Mouse (Mus musculus) hindbrain, embryonic 12.5 days (tissue): ENCODE measurements around the gene Raph1. TPM values are rescaled to one million over a fixed set of nuclear protein-coding genes. Genes with fewer than 3 reads are reported as not detected.

Source experiments
- ATAC-seq: fragments of 200-750 bp; cut with Nextera tagmentation; 2 replicates; pipeline ENCODE4 v1.8.0; 2017; ENCODE audit warnings: moderate TSS enrichment; ENCODE audit not compliant: low FRiP score
- H3K27ac ChIP-seq: fragments of 300-500 bp; sonication (generic); 2 replicates; pipeline ENCODE4 v1.5.1; 2016; ENCODE audit warnings: mild to moderate bottlenecking
- H3K27me3 ChIP-seq: fragments of 300-500 bp; sonication (generic); 2 replicates; pipeline ENCODE4 v1.6.1; 2016; ENCODE audit warnings: mild to moderate bottlenecking
- H3K36me3 ChIP-seq: fragments of 300-500 bp; sonication (generic); 2 replicates; pipeline ENCODE4 v1.6.1; 2016; ENCODE audit warnings: mild to moderate bottlenecking
- H3K4me1 ChIP-seq: fragments of 300-500 bp; sonication (generic); 2 replicates; pipeline ENCODE4 v1.6.1; 2016
- H3K4me2 ChIP-seq: fragments of 300-500 bp; sonication (generic); replicated peaks from 2 replicates; pipeline ENCODE4 v1.6.1; 2016; ENCODE audit warnings: mild to moderate bottlenecking
- H3K4me3 ChIP-seq: fragments of 300-500 bp; sonication (generic); 2 replicates; pipeline ENCODE4 v1.5.1; 2016; ENCODE audit warnings: mild to moderate bottlenecking
- H3K9ac ChIP-seq: fragments of 300-500 bp; sonication (generic); 2 replicates; pipeline ENCODE4 v1.6.1; 2016; ENCODE audit warnings: mild to moderate bottlenecking, moderate library complexity
- H3K9me3 ChIP-seq: fragments of 300-500 bp; sonication (generic); replicated peaks from 2 replicates; pipeline ENCODE4 v1.6.1; 2016; ENCODE audit warnings: mild to moderate bottlenecking
- WGBS: fragments of 180-500 bp; shearing (Covaris S2); methylation state at CpG from one replicate; pipeline ENCODE4 v1.1.7; 2016; 5-methylcytosine and 5-hydroxymethylcytosine counted together
- polyA plus RNA-seq: library from polyadenylated mRNA; unstranded; fragments of >200 nt; fragmentation: Nextera tagmentation; extraction: Ambion mirVana; gene quantifications from 2 replicates; pipeline ENCODE4 v1.2.1, GENCODE M21; 2016

The Raph1 gene
- 27.8 and 29.1 TPM in 2 replicates for polyA plus RNA-seq

GRCm38 (mm10) chr1:60566631-60567311 is at the start of gene Raph1:
Raph1 (minus strand) TSS chr1:60567104.
- peaks cover 4% of the 10 kb centered on the region; the same call in 1 of the 2 replicates for H3K36me3 ChIP-seq
- peak within 1 kb of the TSS; percentile 96 for H3K4me3 ChIP-seq
- 0% methylated on average over 63 of the region's 92 CpGs for WGBS
- peaks cover 10% of the 10 kb centered on the region for H3K4me1 ChIP-seq
- H3K9me3 ChIP-seq = no peaks in the 10 kb centered on the region
- peak within 1 kb of the TSS; percentile 94 for H3K9ac ChIP-seq
- no peaks in the 10 kb centered on the region for H3K27me3 ChIP-seq
- H3K27ac ChIP-seq = peak within 1 kb of the TSS; percentile 98
- peak; percentile 98 for ATAC-seq
- peak within 1 kb of the TSS; percentile 76 for H3K4me2 ChIP-seq

GRCm38 (mm10) chr1:60615703-60616102 is 48.8 kb upstream of the Raph1 start:
- no peaks in the 10 kb centered on the region for H3K27me3 ChIP-seq
- H3K9ac ChIP-seq = no peak overlapping the region
- WGBS = 65% methylated on average over 1 of the region's 1 CpGs
- H3K4me2 ChIP-seq = no peak overlapping the region
- no peaks in the 10 kb centered on the region for H3K9me3 ChIP-seq
- no peaks in the 10 kb centered on the region for H3K4me1 ChIP-seq
- no peak for ATAC-seq
- H3K4me3 ChIP-seq = no peak overlapping the region
- H3K36me3 ChIP-seq = no peaks in the 10 kb centered on the region
- no peak overlapping the region for H3K27ac ChIP-seq

GRCm38 (mm10) chr1:60614902-60615301 is 48.0 kb upstream of the Raph1 start:
- Histone ChIP-seq H3K4me1 (no peaks in the 10 kb centered on the region), H3K9me3 (no peaks in the 10 kb centered on the region), H3K27ac (no peak overlapping the region), H3K9ac (no peak overlapping the region), H3K4me2 (no peak overlapping the region), H3K27me3 (no peaks in the 10 kb centered on the region), H3K36me3 (no peaks in the 10 kb centered on the region), H3K4me3 (no peak overlapping the region)
- 89% methylated on average over 1 of the region's 1 CpGs for WGBS
- no peak for ATAC-seq

- Histone ChIP-seq H3K4me1 (no peaks in the 10 kb centered on the region), H3K27me3 (no peaks in the 10 kb centered on the region), H3K9me3 (no peaks in the 10 kb centered on the region), H3K27ac (no peak overlapping the region), H3K4me3 (no peak overlapping the region), H3K9ac (no peak overlapping the region), H3K4me2 (no peak overlapping the region), H3K36me3 (no peaks in the 10 kb centered on the region)
- ATAC-seq = no peak
- WGBS = 90% methylated on average over 3 of the region's 3 CpGs
Measured at GRCm38 (mm10) chr1:60611968-60612367, 45.1 kb upstream of the Raph1 start.

GRCm38 (mm10) chr1:60610631-60611030 is 43.7 kb upstream of the Raph1 start:
- H3K4me1 ChIP-seq = no peaks in the 10 kb centered on the region
- no peak overlapping the region for H3K27ac ChIP-seq
- H3K27me3 ChIP-seq = no peaks in the 10 kb centered on the region
- ATAC-seq = no peak
- H3K36me3 ChIP-seq = no peaks in the 10 kb centered on the region
- WGBS = 62% methylated on average over 4 of the region's 4 CpGs
- H3K4me3 ChIP-seq = no peak overlapping the region
- no peak overlapping the region for H3K9ac ChIP-seq
- no peaks in the 10 kb centered on the region for H3K9me3 ChIP-seq
- H3K4me2 ChIP-seq = no peak overlapping the region

GRCm38 (mm10) chr1:60609011-60609775 is 42.3 kb upstream of the Raph1 start:
- Histone ChIP-seq H3K9ac (no peak overlapping the region), H3K4me3 (no peak overlapping the region), H3K4me1 (no peaks in the 10 kb centered on the region), H3K9me3 (no peaks in the 10 kb centered on the region), H3K27ac (no peak overlapping the region), H3K27me3 (no peaks in the 10 kb centered on the region), H3K4me2 (no peak overlapping the region), H3K36me3 (no peaks in the 10 kb centered on the region)
- no peak for ATAC-seq
- WGBS = 87% methylated on average over 8 of the region's 8 CpGs

GRCm38 (mm10) chr1:60604481-60605021 is 37.6 kb upstream of the Raph1 start:
- H3K9me3 ChIP-seq = no peaks in the 10 kb centered on the region
- no peaks in the 10 kb centered on the region for H3K36me3 ChIP-seq
- no peaks in the 10 kb centered on the region for H3K4me1 ChIP-seq
- H3K9ac ChIP-seq = no peak overlapping the region
- no peak overlapping the region for H3K4me2 ChIP-seq
- H3K27ac ChIP-seq = no peak overlapping the region
- 86% methylated on average over 3 of the region's 3 CpGs for WGBS
- no peak overlapping the region for H3K4me3 ChIP-seq
- ATAC-seq = no peak
- H3K27me3 ChIP-seq = no peaks in the 10 kb centered on the region

GRCm38 (mm10) chr1:60600682-60601081 is 33.8 kb upstream of the Raph1 start:
- Histone ChIP-seq H3K4me3 (no peak overlapping the region), H3K36me3 (no peaks in the 10 kb centered on the region), H3K4me1 (peaks cover 3% of the 10 kb centered on the region; the same call in 1 of the 2 replicates), H3K27ac (no peak overlapping the region), H3K9ac (no peak overlapping the region), H3K9me3 (no peaks in the 10 kb centered on the region), H3K27me3 (no peaks in the 10 kb centered on the region), H3K4me2 (no peak overlapping the region)
- no peak for ATAC-seq
- WGBS = 90% methylated on average over 6 of the region's 6 CpGs

- H3K4me2 ChIP-seq = no peak overlapping the region
- H3K27ac ChIP-seq = no peak overlapping the region
- no peaks in the 10 kb centered on the region for H3K27me3 ChIP-seq
- WGBS = 84% methylated on average over 3 of the region's 3 CpGs
- H3K4me3 ChIP-seq = no peak overlapping the region
- H3K36me3 ChIP-seq = no peaks in the 10 kb centered on the region
- no peak for ATAC-seq
- no peak overlapping the region for H3K9ac ChIP-seq
- peaks cover 3% of the 10 kb centered on the region; the same call in 1 of the 2 replicates for H3K4me1 ChIP-seq
- no peaks in the 10 kb centered on the region for H3K9me3 ChIP-seq
Measured at GRCm38 (mm10) chr1:60599926-60600325, 33.0 kb upstream of the Raph1 start.

GRCm38 (mm10) chr1:60599013-60599701 is 32.3 kb upstream of the Raph1 start:
- Histone ChIP-seq H3K9ac (no peak overlapping the region), H3K4me2 (no peak overlapping the region), H3K4me1 (peaks cover 3% of the 10 kb centered on the region; the same call in 1 of the 2 replicates), H3K27ac (no peak overlapping the region), H3K4me3 (no peak overlapping the region), H3K27me3 (no peaks in the 10 kb centered on the region), H3K9me3 (no peaks in the 10 kb centered on the region), H3K36me3 (no peaks in the 10 kb centered on the region)
- 93% methylated on average over 6 of the region's 6 CpGs for WGBS
- no peak for ATAC-seq

- H3K9ac ChIP-seq = no peak overlapping the region
- no peaks in the 10 kb centered on the region for H3K36me3 ChIP-seq
- peaks cover 3% of the 10 kb centered on the region; the same call in 1 of the 2 replicates for H3K4me1 ChIP-seq
- no peak overlapping the region for H3K27ac ChIP-seq
- no peak for ATAC-seq
- no peaks in the 10 kb centered on the region for H3K9me3 ChIP-seq
- WGBS = 74% methylated on average over 11 of the region's 11 CpGs
- H3K4me3 ChIP-seq = no peak overlapping the region
- no peak overlapping the region for H3K4me2 ChIP-seq
- H3K27me3 ChIP-seq = no peaks in the 10 kb centered on the region
Measured at GRCm38 (mm10) chr1:60596386-60597320, 29.7 kb upstream of the Raph1 start.
